Mouse (Mus musculus): ENCODE results near the gene Rcc2. TPM values are rescaled to one million over a fixed set of nuclear protein-coding genes. Genes with fewer than 3 reads are reported as not detected.

Gene Rcc2
- polyA plus RNA-seq, 1 experiment, result 63.4 TPM

DNA sequence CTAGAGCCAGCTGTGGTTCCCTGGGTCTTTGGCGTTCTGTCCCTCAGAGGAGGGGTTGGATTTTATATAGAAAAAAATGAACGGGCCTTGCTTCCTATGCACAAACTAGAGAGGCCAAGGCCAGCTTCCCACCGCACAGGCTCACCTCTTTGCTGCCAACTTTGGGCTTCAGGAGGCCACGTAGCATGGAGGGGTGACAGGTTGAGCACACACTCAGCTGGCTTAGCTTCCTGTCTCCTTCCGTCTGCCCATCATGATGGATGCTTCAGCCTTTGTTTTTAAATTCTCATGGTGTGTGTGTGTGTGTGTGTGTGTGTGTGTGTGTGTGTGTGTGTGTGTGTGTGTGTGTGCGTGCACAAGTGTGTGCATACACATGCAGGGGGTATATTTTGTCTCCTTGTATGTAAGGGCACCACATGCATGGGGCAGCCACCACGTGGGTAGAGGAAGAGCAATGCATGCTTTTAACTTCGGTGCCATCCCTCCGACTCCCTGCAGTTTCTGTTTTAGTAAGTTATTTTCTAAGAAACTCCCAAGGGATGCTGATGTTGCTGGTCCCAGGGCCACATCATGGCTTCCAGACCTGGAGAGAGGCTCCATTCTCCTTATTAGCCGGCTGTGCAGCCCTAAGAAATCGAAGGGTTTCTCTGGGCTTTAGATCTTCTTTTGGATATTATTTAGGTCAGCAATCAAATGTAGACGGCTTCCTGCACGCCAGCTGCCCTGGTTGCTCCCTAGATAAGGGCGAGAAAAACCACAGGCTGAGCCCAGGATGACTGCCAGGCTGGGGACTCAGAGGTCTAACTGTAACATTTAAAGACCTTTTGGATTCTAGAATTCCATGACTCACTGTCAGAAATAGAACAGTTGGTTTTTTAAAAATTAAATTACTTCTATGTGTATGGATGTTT lies 4.4 kb upstream of the Rcc2 start:
- H3K4me1 ChIP-seq (ENCODE audit: control insufficient read depth, insufficient read depth, low read length), result peaks cover 12% of the 10 kb centered on the region
- no peak overlapping the region for H3K27ac ChIP-seq (ENCODE audit: insufficient read depth, low read depth, low read length)
- TF ChIP-seq POLR2A (IDR thresholded peaks at IDR 0.05; ENCODE audit: borderline replicate concordance, low read depth, low read length) (no peak), CTCF (IDR thresholded peaks at IDR 0.05; ENCODE audit: low read depth, low read length) (no peak)
- H3K4me3 ChIP-seq (ENCODE audit: insufficient read depth, low read length), result no peak overlapping the region

DNA sequence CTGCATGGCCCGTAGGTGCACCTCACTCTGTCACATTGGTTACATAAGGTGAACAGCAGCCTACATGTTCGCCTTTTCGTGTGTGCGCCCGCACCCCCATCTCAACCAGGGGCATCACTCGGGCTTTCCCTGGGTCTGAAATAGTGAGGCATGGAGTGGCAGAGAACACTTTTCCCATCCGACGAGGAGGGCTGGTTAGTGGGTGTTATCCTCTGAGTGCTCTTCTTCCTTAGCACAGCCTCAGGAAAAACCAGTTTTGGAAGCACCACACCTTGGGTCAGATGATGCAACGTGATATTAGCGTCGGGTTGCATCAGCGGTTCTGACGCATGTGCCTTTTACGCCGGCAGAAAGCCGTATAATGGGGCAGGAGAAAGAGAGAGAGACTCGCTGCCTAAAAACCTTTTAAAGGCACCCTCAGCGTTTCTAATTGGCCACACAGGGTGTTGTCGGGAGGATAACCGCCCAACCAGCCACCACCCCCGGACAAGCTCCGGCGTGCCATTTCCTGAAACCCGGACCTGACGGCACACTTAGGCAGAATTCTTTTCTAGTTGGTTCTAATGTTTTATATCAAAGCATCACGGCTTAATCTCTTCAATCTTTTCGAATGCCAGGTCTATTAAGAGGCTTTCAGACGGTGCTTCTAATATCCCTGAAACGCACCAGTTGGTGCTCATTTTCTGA lies 757 bp upstream of the Rcc2 start:
- Histone ChIP-seq H3K4me3 (ENCODE audit: insufficient read depth, low read length) (peak overlapping the region; percentile 87), H3K27ac (ENCODE audit: insufficient read depth, low read depth, low read length) (peak overlapping the region; percentile 98), H3K4me1 (ENCODE audit: control insufficient read depth, insufficient read depth, low read length) (peaks cover 6% of the 10 kb centered on the region)
- no peak for TF ChIP-seq CTCF (IDR thresholded peaks at IDR 0.05; ENCODE audit: low read depth, low read length)
- TF ChIP-seq POLR2A (IDR thresholded peaks at IDR 0.05; ENCODE audit: borderline replicate concordance, low read depth, low read length), result peak; percentile 32; the same call in 1 of the 2 replicates

DNA sequence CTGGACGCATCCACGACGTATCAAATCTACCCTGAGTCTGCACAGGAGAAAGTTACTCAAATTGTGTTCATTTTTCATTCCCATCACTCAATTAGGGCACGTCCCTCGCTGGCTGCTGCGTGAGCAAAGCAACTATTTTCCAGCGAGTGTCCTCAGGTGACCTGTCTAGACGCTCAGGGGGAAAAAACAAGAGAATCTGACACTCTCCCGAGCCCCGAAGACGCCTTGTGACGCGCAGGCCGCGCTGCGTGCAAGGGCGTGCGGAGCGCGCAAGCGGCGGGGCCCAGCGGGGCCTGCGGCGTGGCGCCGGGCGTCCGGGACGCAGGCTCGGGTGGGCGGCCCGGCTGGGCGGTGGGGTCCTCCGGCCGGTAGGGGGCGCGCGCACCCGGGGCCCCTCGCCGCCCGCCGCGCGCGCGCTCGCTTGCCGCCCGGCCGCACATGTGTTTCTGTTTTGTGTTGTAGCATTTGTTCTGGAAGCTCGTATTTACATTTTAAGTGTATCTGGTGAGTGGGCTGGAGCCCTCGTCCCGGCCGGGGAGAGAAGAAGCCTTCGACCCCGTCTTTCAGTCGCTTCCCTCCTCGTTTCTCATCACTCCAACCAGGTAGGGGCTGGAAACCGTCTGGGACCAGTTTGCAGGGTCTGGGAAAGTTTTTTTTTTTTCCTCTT lies 841 bp downstream of the Rcc2 start:
- Histone ChIP-seq H3K4me3 (ENCODE audit: insufficient read depth, low read length) (peak overlapping the region; percentile 87), H3K4me1 (ENCODE audit: control insufficient read depth, insufficient read depth, low read length) (peaks cover 6% of the 10 kb centered on the region), H3K27ac (ENCODE audit: insufficient read depth, low read depth, low read length) (peak overlapping the region; percentile 98)
- no peak for TF ChIP-seq POLR2A (IDR thresholded peaks at IDR 0.05; ENCODE audit: borderline replicate concordance, low read depth, low read length)
- TF ChIP-seq CTCF (IDR thresholded peaks at IDR 0.05; ENCODE audit: low read depth, low read length), result peak; percentile 39; the same call in 1 of the 2 replicates

DNA sequence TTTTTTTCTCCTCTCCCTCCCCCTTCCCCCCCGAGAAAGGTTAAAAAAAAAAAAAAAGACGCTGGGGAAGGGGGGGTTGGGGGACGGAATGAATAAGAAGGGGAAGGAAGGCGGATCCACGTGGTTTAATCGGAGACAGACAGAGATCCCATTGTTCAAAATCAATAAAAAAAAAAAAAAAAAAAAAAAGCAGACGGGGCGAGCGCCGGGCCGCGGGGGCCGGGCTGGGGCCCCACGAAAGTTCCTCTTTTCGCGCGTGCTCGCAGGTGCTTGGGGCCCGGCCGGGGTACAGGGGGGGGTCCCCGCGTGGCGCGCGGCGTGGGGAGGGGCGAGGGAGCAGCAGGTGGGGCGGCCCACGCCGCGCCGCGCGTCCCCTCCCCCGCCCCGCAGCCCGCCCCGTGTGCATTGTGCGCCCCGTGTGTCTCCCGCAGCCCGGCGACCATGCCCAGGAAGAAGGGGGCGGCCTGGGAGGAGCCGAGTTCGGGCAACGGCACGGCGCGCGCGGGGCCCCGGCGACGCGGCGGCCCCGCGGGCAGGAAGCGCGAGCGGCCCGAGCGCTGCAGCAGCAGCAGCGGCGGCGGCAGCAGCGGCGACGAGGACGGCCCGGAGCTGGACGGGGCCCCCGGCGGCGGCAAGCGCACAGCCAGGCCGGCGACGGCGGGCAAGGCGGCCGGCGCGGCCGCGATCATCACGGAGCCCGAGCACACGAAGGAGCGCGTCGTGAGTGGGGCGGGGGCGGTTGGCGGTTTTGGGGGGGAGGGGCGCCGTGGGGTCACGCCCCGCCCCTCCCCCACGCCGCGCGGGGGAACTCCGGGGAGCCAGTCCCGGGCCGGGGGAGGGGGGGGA lies 1.6 kb downstream of the Rcc2 start:
- Histone ChIP-seq H3K27ac (ENCODE audit: insufficient read depth, low read depth, low read length) (peak overlapping the region; percentile 98), H3K4me3 (ENCODE audit: insufficient read depth, low read length) (peak overlapping the region; percentile 87), H3K4me1 (ENCODE audit: control insufficient read depth, insufficient read depth, low read length) (peaks cover 6% of the 10 kb centered on the region)
- TF ChIP-seq POLR2A (IDR thresholded peaks at IDR 0.05; ENCODE audit: borderline replicate concordance, low read depth, low read length) (no peak), CTCF (IDR thresholded peaks at IDR 0.05; ENCODE audit: low read depth, low read length) (no peak)

DNA sequence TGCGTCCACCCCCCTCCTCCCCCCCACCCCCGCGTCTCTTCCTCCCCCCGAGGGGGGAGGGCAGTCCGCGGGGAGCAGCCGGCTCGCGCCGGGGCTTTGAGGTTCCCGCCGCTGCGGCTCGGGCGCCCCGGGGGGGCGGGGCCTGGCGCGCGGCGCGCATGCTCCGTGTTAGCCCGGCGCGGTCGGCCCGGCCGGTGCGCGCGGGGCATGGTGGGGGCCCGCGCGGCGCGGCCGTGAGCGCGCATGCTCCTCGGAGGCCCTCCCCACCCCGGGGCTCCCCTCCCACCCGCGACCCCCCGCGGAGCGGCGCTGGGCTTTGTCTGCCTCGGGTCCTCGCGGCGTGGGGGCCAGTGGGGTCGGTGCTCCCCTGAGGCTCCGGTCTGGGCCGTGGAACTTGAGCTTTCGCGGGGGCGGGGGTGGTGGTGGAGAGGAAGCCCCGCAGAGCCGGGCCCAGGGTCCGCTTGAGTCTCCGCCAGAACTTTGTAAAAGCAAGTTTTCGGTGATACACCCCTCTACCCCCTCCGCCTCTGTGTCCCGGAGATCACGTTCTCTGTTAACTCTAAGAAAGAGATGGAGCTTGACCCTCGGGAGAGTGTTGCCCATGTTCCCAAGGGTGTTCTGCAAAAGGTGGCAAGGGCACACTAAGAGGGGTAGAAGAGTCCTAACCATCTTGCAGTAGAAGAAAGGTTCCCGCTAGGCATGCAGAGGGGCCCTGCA lies 2.4 kb downstream of the Rcc2 start:
- Histone ChIP-seq H3K4me3 (ENCODE audit: insufficient read depth, low read length) (peak overlapping the region; percentile 67), H3K27ac (ENCODE audit: insufficient read depth, low read depth, low read length) (peak overlapping the region; percentile 34), H3K4me1 (ENCODE audit: control insufficient read depth, insufficient read depth, low read length) (peaks cover 6% of the 10 kb centered on the region)
- no peak for TF ChIP-seq CTCF (IDR thresholded peaks at IDR 0.05; ENCODE audit: low read depth, low read length)
- TF ChIP-seq POLR2A (IDR thresholded peaks at IDR 0.05; ENCODE audit: borderline replicate concordance, low read depth, low read length), result no peak

DNA sequence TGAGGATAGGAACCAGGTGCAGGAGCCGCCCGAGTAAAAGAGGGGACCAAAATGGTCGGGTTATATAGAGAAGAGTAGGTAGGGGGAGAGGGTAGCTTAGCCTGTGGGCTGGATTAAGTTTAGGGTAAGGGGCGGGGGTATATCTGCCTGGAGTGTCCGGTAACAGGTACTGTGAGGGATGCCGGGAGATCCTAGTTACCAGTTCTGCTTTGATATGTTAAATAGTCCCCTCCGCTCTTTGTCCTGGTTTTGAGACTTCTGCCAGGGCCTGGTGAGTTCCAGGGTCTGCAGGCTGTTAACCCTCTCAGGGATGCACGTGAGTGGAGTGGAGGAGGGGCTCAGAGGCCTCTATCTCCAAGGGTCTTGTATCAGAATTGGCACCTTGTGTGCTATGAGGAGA lies 3.3 kb downstream of the Rcc2 start:
- Histone ChIP-seq H3K4me3 (ENCODE audit: insufficient read depth, low read length) (peak overlapping the region; percentile 67), H3K27ac (ENCODE audit: insufficient read depth, low read depth, low read length) (0 out of 2 replicates have a peak overlapping the region, but pooled peaks have one; percentile 34), H3K4me1 (ENCODE audit: control insufficient read depth, insufficient read depth, low read length) (peaks cover 6% of the 10 kb centered on the region)
- TF ChIP-seq POLR2A (IDR thresholded peaks at IDR 0.05; ENCODE audit: borderline replicate concordance, low read depth, low read length), result no peak
- TF ChIP-seq CTCF (IDR thresholded peaks at IDR 0.05; ENCODE audit: low read depth, low read length), result no peak

DNA sequence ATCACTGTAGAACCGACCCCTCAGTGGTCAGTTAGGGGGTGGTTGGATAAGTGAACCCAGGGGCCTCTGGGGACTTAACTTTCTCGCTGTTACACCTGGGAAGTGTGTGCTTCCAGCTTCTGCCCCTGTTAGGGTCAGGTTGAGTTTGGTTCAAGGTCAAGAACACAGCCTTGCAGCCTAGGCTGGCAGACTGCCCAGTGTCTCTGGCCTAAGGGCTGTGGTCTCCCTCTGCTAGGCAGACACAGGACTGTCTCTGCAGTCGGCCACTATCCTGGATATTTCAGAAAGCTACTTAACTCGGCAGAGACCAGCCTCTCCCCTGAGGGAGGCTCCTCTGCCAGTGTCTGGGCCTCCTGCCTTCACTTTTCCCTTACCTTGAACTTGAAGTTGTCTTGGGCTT lies 3.8 kb downstream of the Rcc2 start:
- H3K27ac ChIP-seq (ENCODE audit: insufficient read depth, low read depth, low read length), result no peak overlapping the region
- TF ChIP-seq CTCF (IDR thresholded peaks at IDR 0.05; ENCODE audit: low read depth, low read length), result no peak
- no peak for TF ChIP-seq POLR2A (IDR thresholded peaks at IDR 0.05; ENCODE audit: borderline replicate concordance, low read depth, low read length)
- peak overlapping the region; percentile 67; the same call in 1 of the 2 replicates for H3K4me3 ChIP-seq (ENCODE audit: insufficient read depth, low read length)
- peaks cover 5% of the 10 kb centered on the region for H3K4me1 ChIP-seq (ENCODE audit: control insufficient read depth, insufficient read depth, low read length)

DNA sequence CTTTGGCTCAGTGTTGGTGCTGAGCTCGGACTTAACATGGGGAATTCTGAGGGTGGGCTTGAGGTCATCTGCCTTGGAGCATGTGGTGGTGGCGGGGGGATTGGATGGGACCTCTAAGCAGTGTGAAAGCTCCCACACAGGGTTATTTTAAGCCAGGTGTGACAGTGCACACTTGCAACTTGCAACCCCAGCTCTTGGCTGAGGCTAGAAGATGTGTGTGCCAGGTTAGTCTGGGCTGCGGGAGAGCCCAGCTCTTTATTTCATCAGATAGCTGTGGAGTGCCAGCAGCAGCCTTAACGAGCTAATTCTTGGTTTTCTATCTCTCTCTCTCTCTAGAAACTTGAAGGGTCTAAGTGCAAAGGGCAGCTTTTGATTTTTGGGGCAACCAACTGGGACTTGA lies 7.3 kb downstream of the Rcc2 start:
- Histone ChIP-seq H3K27ac (ENCODE audit: insufficient read depth, low read depth, low read length) (no peak overlapping the region), H3K4me1 (ENCODE audit: control insufficient read depth, insufficient read depth, low read length) (peaks cover 2% of the 10 kb centered on the region; the same call in 1 of the 2 replicates), H3K4me3 (ENCODE audit: insufficient read depth, low read length) (no peak overlapping the region)
- TF ChIP-seq CTCF (IDR thresholded peaks at IDR 0.05; ENCODE audit: low read depth, low read length), result no peak
- TF ChIP-seq POLR2A (IDR thresholded peaks at IDR 0.05; ENCODE audit: borderline replicate concordance, low read depth, low read length), result no peak

Measured in bone marrow macrophage, adult 2 months (primary cell).